Mouse (Mus musculus): ENCODE measurements around the gene Met. TPM values are rescaled to one million over a fixed set of nuclear protein-coding genes. Genes with fewer than 3 reads are reported as not detected.

Met gene
- total RNA-seq, 2 experiments from 2014 or later = 13.0 to 17.5 TPM

GRCm38 (mm10) chr6:17606915-17607314 is 143.3 kb downstream of the Met start:
- DNase-seq = no peak

DNA sequence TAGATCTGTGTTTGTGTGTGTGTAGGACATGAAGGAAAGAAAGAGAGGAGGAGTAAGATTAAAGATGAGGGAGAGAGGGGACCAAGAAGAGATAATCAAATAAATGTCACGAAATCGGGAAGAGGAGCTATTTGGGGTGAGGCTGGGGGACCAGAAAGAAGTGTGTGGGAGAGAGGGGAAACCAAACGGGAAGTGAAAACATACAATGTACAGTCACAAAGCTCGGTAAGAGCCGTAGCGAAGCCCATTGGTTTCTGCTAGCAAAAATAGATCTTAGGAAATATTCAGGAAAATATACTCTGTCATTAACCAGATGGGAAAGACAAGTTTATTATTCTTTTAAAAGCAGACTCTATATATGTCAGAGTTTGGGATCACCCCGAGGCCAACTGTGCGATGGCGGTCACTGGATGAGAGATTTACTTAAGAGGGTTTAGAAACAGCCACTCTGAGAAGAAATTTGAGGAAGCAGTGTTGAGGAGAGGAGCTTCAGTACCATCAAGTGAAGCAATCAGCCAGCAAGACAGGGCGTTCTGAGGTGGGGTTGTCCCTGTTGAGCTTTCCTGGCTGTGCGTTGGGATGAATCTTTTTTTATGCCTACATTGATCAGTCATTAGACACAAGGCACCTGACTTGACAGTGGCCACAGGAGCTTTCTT is 147.9 kb downstream of the Met start:
- no peak for DNase-seq

- DNase-seq = no peak
These were observed 149.1 kb downstream of the Met start for GRCm38 (mm10) chr6:17612652-17613051.

- DNase-seq = no peak
These were observed 157.2 kb downstream of the Met start for GRCm38 (mm10) chr6:17620823-17621222.

DNA sequence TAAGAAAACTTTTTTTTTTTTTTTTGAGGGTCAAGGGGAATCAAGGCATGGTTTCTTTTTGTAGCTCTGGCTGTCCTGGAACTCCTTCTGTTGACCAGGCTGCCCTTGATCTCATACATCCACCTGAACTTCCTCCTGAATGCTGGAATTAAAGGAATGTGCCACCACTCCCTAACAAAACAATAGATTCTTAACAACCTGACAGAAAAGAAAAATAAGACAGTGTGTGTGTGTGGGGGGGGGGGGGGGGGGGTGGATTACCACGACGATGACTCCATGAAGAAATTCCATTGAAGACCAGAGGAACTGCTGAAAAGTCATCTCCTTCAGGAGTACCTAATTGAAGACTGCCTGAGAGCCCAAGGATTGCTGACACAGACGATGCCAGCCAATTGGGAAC is 157.8 kb downstream of the Met start:
- no peak for DNase-seq

Other genes with a start within 250 kb of the Met start
- gene Cav2, start 182.6 kb upstream of the Met start, total RNA-seq (2021) = 10 to 100 TPM; 53.3 to 63.3 TPM
- gene Cav1, start 157.5 kb upstream of the Met start, total RNA-seq (2021) = 100 to 1,000 TPM; 503 to 507 TPM
- 100 to 1,000 TPM; 129 to 135 TPM for gene Capza2, start 172.4 kb downstream of the Met start, total RNA-seq (2021)
- 10 to 100 TPM; 18.2 to 21.6 TPM for gene St7, start 229.1 kb downstream of the Met start, total RNA-seq (2021)